Mouse (Mus musculus) lung, postnatal 10 days (tissue): Measurements from ENCODE around the gene Neurl1a.

Experiments
- DNase-seq: peaks from one replicate; pipeline ENCODE4 v3.0.0; 2021

The Neurl1a gene

GRCm38 (mm10) chr19:47253053-47253628, 74.5 kb downstream of the Neurl1a start:
- DNase-seq, result no peak

GRCm38 (mm10) chr19:47255036-47255435, 76.4 kb downstream of the Neurl1a start:
- no peak for DNase-seq

DNA sequence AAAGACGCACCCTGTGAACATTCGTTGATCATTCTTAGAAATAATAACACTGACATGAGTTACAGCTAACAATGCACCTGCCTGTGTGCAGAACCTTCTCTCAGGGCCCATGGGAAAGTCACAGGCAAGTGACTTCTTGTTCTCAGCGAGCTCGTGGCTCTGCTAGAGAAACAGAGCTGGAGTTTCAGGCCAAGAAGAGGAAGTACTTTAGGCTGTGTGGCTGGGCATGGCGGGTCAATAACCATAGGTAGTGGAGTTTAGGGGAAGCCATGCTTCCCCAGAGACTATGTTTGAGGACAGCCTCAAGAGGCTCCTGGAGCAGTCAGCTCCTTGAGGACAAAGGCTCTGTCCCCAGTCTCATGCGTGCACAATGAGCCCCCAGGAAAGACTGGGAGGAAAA, 77.3 kb downstream of the Neurl1a start:
- DNase-seq, result no peak

DNA sequence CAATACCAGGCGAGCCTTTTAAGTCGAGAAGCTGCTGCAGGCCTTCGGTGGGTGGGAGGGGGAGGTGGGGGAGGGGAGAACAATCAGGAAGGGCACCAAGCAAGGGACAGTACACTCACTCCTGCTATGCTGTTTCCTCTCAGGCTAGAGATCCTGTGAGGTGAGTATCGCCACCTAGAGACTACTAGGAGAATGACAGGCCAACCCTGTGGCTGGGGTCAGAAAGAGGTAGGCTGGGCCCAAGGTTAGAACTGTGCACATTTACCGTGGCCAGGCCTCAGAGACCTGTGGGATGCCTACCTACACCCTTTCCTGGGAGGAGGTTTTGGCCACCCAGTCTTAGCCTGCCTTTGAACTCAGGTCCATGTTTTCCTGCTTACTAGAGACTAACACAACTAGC, 81.0 kb downstream of the Neurl1a start:
- DNase-seq, result peak; percentile 72

- no peak for DNase-seq
Measured at GRCm38 (mm10) chr19:47261196-47261595, 82.6 kb downstream of the Neurl1a start.

DNA sequence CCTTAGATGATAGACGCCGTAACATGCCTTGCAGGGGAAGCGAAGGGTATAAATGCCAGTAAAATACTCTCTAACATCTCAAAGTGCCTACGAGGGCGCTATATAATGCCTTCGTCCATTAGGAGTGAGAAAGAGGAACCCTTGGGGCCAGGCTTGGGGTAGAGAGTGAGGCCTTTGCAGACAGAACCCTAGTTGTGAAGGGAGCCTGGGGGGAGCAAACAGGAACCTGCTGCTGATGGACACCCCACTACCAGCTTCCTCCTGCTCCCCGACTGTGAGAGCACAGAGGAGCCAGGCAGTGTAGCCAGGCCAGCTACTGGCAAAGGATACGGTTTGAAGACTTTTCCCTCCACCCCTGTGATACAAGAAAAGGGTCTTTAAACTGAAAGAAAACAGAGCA, 85.0 kb downstream of the Neurl1a start:
- DNase-seq, result no peak

DNA sequence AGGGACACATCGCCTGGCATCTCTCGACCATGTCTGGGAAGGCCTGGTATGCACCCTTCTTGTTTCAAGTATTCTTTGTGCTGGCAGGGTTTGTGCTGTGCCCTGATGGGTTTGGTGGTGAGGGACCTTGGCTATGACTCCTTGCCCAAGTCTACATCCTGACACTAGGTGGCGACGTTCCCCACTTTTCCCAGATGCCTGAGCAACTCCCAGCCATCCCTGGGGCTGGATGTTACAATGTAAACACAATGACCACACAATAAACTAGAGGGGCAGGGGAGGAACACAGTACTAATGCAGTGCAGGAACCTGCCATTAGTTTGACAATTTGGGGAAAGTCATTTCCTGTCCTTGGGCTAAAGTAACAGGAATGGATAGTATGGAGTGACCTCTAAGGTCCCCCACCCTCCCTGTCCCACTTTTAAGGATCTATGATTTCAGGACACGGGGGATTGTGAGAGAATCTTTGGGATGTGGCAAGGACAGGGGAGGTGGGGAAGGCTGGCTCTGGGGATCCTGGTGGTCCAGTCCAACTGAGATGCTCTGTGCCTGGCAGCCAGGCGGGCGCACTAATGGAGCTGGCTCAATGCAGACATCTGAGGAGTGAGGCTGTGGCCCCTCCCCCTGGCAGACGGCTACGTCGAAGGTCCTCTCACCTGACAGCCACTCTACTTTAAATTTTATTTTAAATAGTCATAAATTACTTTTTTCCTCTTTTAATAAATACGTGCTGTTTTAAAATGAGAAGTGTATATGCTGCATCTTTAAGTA, 85.9 kb downstream of the Neurl1a start:
- peak; percentile 92 for DNase-seq

DNA sequence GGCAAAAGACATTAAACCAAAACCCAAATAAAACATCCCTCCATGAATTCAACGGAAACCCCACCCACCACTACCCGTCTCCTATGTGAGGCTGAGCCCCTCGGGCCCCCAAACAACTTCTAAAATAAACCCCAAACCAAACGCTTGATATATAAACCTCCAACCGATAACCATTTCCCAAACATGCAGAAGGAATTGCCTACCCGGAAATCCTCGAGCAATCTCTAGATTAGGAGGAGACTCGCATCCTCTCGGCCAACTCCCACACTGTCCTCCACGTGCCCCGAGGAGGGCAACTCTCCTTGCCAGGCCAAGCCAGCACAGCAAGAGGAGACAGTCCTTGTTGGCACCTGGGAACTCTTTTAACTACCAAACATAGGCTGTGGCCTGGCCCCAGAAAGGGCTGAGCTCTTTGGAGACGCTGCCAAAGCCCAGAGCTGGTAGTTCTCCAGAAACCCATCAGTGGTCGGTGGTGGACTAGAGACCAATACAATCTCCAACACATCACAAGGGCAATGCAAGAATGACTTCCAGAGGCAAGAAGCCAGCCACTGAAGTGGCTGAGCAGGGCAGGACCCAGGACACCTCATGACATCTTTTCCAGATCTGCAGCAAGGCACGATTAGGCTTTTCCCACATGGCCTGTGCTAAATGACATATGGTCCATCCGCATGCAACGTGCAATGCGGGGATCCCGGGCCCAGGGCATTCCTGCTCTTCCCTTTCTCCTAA, 87.6 kb downstream of the Neurl1a start:
- DNase-seq, result no peak

- no peak for DNase-seq
Measured at GRCm38 (mm10) chr19:47267066-47267465, 88.4 kb downstream of the Neurl1a start.

GRCm38 (mm10) chr19:47269729-47270128, 91.1 kb downstream of the Neurl1a start:
- peak; percentile 65 for DNase-seq

DNA sequence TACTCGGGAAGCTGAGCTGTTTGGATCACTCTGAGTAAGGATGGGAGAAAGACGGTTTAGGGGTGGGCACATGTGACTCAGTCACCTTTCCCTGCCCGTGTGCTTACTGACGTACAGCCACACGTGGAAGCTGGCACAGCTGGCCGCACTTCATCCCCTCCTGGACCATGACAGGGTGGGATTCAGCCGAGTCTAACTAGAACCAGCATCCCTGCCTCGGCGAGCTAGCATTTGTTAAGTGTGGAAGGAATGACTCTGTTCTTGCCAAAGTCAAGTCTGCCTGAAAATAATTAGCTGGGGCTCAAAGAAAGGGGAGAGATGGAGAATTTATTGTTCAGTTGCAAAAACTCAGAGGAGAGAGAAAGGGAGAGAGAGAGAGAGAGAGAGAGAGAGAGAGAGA, 91.9 kb downstream of the Neurl1a start:
- no peak for DNase-seq

GRCm38 (mm10) chr19:47276730-47277129, 98.1 kb downstream of the Neurl1a start:
- DNase-seq, result peak; percentile 78

- peak; percentile 71 for DNase-seq
Measured at GRCm38 (mm10) chr19:47279372-47279771, 100.8 kb downstream of the Neurl1a start.

DNA sequence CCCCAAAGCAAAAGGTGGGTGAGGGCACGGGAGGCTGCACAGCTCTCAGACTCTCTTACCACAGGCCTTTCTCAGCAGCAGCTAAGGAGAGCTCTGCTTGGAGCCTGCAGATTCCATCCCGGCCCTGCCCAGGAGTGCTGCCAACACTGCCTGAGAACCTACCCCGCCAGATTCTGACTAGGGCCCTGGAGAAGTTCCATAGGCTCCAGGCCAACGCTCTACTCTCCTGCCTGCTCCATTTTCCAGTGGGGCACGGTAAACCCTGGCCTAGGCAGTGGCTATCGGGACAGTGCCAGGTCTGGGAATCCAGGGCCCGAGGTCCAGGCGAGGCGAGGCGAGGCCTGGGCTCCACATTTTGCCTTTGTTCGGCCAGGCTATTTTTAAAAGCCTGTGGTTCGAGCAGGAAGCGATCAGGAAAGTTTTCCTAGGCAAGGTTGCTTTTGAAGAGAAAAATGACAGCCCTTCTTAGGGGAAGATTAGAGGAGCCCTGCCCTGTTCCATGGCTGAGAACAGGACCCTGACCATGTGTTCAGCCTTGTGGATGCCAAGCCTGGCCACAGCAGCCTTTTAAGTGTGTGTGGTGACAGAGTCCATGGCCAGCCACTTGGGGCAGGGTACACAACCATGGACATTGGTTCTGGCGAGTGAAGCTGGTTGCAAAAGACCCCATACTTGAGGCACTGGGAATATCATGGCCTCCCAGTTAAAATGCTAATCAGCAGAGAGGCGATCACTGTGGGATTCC, 101.3 kb downstream of the Neurl1a start:
- peak; percentile 89 for DNase-seq

- DNase-seq, result peak; percentile 79
Measured at GRCm38 (mm10) chr19:47280894-47281293, 102.3 kb downstream of the Neurl1a start.

GRCm38 (mm10) chr19:47282050-47282454, 103.4 kb downstream of the Neurl1a start:
- DNase-seq, result peak; percentile 53

GRCm38 (mm10) chr19:47282688-47283215, 104.1 kb downstream of the Neurl1a start:
- DNase-seq, result no peak

- DNase-seq, result no peak
Measured at GRCm38 (mm10) chr19:47285581-47285980, 107.0 kb downstream of the Neurl1a start.

DNA sequence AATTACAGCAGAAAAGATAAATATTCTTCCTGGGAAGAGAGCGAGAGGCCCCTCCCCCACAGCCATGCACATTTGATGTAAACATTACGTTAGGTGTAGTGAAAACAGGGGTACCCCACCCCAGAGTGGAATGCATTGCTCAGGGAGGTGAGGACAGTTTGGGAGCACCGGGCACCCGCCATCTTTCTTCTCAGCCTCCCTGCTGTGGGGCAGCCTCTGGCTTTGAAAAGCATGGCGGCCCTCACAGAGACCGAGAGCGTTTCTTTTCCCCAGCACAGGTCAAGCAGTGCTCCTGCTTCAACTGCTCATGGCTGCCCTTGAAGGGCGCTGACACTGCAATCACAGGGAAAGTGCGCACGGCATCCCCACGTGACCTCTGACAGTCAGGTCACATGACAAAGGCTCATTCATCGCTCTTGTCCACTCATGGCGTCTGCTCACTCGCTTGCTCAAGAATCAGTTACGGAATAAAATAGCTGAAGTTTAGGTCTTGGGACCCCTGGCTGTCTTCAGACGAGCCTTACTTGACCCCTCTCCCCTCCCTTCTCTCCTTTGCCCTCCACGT, 108.3 kb downstream of the Neurl1a start:
- no peak for DNase-seq

GRCm38 (mm10) chr19:47291307-47292080, 112.9 kb downstream of the Neurl1a start:
- peak; percentile 81 for DNase-seq

- DNase-seq, result peak; percentile 65
Measured at GRCm38 (mm10) chr19:47292451-47292951, 113.9 kb downstream of the Neurl1a start.

GRCm38 (mm10) chr19:47298100-47298499, 119.5 kb downstream of the Neurl1a start:
- no peak for DNase-seq
